Mouse (Mus musculus): ENCODE data around the gene Wdr76. TPM values are rescaled to one million over a fixed set of nuclear protein-coding genes. Genes with fewer than 3 reads are reported as not detected.
A peak's percentile ranks its signal among the peaks of the same experiment; 100 is the strongest.

Wdr76 gene
- polyA plus RNA-seq, 1 experiment from 2014 or later = 10.2 TPM

DNA sequence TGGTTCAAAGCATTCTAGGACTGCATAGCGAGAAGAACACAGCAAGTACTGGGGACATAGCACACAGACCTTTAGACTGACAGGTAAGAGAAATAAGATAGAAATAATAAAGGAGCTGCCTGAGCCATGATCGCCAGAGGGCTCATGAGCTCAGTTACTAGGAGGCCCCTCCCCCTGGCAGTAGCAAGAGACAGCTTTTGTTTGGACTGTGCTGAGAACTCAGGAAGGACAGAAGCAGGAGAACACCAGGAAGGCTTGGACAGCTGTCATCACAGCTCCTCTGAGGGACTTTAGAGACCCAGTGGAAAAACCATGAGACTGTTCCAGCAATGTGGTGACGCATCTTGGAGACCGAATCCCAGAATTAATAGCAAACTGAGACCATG, 81.8 kb downstream of the Wdr76 start:
- H3K27me3 ChIP-seq (ENCODE audit: control insufficient read depth, insufficient read depth, low read length) = no peaks in the 10 kb centered on the region
- no peaks in the 10 kb centered on the region for H3K36me3 ChIP-seq (replicated peaks; ENCODE audit: control insufficient read depth, insufficient read depth, low read depth, low read length)
- peak; percentile 60 for ATAC-seq (replicated peaks; ENCODE audit: insufficient number of reproducible peaks, low FRiP score, low TSS enrichment, low read depth)
- H3K27ac ChIP-seq (replicated peaks; ENCODE audit: low read depth, low read length) = no peak overlapping the region
- no peak overlapping the region for H3K4me3 ChIP-seq (ENCODE audit: low read depth, low read length)
- 36% methylated on average over 4 of the region's 4 CpGs for WGBS
- DNase-seq (ENCODE audit: low spot score) = peak; percentile 63
- H3K4me2 ChIP-seq (ENCODE audit: low read depth, low read length) = no peak overlapping the region; the same call in none of the 2 replicates
- H3K9ac ChIP-seq (replicated peaks; ENCODE audit: low read length) = no peak overlapping the region; the same call in 1 of the 2 replicates
- no peaks in the 10 kb centered on the region for H3K9me3 ChIP-seq (replicated peaks; ENCODE audit: control insufficient read depth, low read length)
- H3K4me1 ChIP-seq (ENCODE audit: control insufficient read depth, insufficient read depth, low read length) = peaks cover 9% of the 10 kb centered on the region

- Histone ChIP-seq H3K9me3 (replicated peaks; ENCODE audit: control insufficient read depth, low read length) (no peaks in the 10 kb centered on the region), H3K9ac (replicated peaks; ENCODE audit: low read length) (no peak overlapping the region), H3K4me1 (ENCODE audit: control insufficient read depth, insufficient read depth, low read length) (no peaks in the 10 kb centered on the region), H3K4me3 (ENCODE audit: low read depth, low read length) (no peak overlapping the region), H3K27me3 (ENCODE audit: control insufficient read depth, insufficient read depth, low read length) (no peaks in the 10 kb centered on the region), H3K36me3 (replicated peaks; ENCODE audit: control insufficient read depth, insufficient read depth, low read depth, low read length) (no peaks in the 10 kb centered on the region), H3K4me2 (ENCODE audit: low read depth, low read length) (no peak overlapping the region), H3K27ac (replicated peaks; ENCODE audit: low read depth, low read length) (no peak overlapping the region)
- ATAC-seq (replicated peaks; ENCODE audit: insufficient number of reproducible peaks, low FRiP score, low TSS enrichment, low read depth) = no peak
- no peak for DNase-seq (ENCODE audit: low spot score)
- 45% methylated on average over 3 of the region's 3 CpGs for WGBS
Observed at GRCm38 (mm10) chr2:121594131-121594530, 87.6 kb downstream of the Wdr76 start.

Other genes starting within 250 kb of the Wdr76 start
- gene Trp53bp1, start 235.3 kb upstream of the Wdr76 start, polyA plus RNA-seq (2014; fragmentation: Nextera tagmentation; extraction: Ambion mirVana) = 84.7 and 88.7 TPM in 2 replicates
- 4.0 and 4.8 TPM in 2 replicates for gene Map1a, start 217.1 kb upstream of the Wdr76 start, polyA plus RNA-seq (2014; fragmentation: Nextera tagmentation; extraction: Ambion mirVana)
- 6.9 and 8.3 TPM in 2 replicates for gene Ppip5k1, start 151.3 kb upstream of the Wdr76 start, polyA plus RNA-seq (2014; fragmentation: Nextera tagmentation; extraction: Ambion mirVana)
- 9.7 and 12.6 TPM in 2 replicates for gene Ckmt1, start 149.0 kb upstream of the Wdr76 start, polyA plus RNA-seq (2014; fragmentation: Nextera tagmentation; extraction: Ambion mirVana)
- not detected in 2 replicates for gene Strc, start 119.6 kb upstream of the Wdr76 start, polyA plus RNA-seq (2014; fragmentation: Nextera tagmentation; extraction: Ambion mirVana)
- 589 and 609 TPM in 2 replicates for gene Pdia3, start 92.9 kb upstream of the Wdr76 start, polyA plus RNA-seq (2014; fragmentation: Nextera tagmentation; extraction: Ambion mirVana)
- gene Catsper2, start 92.9 kb upstream of the Wdr76 start, polyA plus RNA-seq (2014; fragmentation: Nextera tagmentation; extraction: Ambion mirVana) = 1.8 and 2.0 TPM in 2 replicates
- 9.5 and 15.2 TPM in 2 replicates for gene Ell3, start 62.4 kb upstream of the Wdr76 start, polyA plus RNA-seq (2014; fragmentation: Nextera tagmentation; extraction: Ambion mirVana)
- gene Serf2, start 57.5 kb upstream of the Wdr76 start, polyA plus RNA-seq (2014; fragmentation: Nextera tagmentation; extraction: Ambion mirVana) = 475 and 478 TPM in 2 replicates
- gene Hypk, start 53.4 kb upstream of the Wdr76 start, polyA plus RNA-seq (2014; fragmentation: Nextera tagmentation; extraction: Ambion mirVana) = 128 and 157 TPM in 2 replicates
- gene Serinc4, start 49.9 kb upstream of the Wdr76 start, polyA plus RNA-seq (2014; fragmentation: Nextera tagmentation; extraction: Ambion mirVana) = 0.54 and 0.79 TPM in 2 replicates
- gene Mfap1b, start 32.7 kb upstream of the Wdr76 start, polyA plus RNA-seq (2014; fragmentation: Nextera tagmentation; extraction: Ambion mirVana) = 68.2 and 74.6 TPM in 2 replicates
- gene Mfap1a, start 58 bp upstream of the Wdr76 start, polyA plus RNA-seq (2014; fragmentation: Nextera tagmentation; extraction: Ambion mirVana) = 27.8 and 29.9 TPM in 2 replicates

Measured in embryonic facial prominence, embryonic 11.5 days (tissue).